9 mouse cellular contexts compared by ENCODE assay signal in the genomic region with DNA sequence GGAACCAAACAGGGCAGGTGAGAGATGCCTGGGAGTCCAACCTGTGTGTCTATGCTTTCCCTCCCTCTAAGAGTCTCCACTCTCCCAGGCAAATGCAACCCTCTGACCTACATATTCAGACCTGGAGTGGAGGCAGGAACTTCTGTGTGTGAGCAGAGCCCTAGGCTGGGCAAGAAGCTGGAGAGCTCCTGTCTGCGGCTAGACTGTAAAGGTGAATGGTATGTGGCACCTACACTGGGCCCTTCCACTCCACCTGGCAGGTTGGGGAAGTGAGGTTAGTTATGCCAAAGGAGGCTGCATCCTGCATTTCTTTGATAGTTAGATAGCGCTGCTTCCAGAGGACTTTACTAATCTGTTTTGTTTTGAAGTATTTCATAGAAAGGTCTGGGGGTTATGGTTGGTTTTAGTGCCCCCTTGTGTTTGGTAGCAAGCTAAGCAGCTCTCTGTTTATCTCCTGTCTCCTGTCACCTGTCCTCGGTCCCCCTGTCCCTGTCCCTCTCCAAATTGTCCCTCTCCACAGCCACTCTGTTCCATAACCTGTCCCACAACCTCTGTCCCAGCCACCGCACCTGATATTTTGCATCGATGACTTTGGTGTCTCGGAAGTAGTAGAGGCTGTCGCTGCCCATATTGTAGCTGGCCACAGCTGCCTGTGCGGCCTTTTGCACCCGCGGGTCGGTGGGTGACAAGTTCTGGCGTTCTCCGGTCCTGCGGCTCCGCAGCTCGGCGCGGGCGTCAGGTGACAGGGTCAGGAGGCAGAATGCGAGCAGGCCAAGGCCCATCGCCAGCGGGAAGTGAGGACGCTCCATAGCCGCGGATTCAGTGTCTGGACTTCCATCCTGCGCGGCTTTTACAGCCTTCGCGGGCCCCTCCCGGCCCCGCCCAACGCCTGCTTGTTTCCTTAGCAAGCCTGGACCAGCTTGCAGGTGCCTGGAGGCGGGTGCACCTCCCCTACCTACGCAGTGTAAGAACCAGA. TPM values are rescaled to one million over a fixed set of nuclear protein-coding genes. Genes with fewer than 3 reads are reported as not detected.
A peak's percentile ranks its signal among the peaks of the same experiment; 100 is the strongest.
DNase-seq lines count a peak whose midpoint lies in the region; ATAC-seq and TF ChIP-seq lines count a peak whose summit lies in the region.
"Had no signal": no experiment of that assay in that cellular context is flagged by ENCODE, and none has a peak within 500 bp of the region (broad histone marks: within the 10 kb centered on the region; RNA-seq: fewer than 3 reads in every experiment).

No protein-coding gene starts in this region.

- H3K27ac ChIP-seq in forebrain, postnatal 0 days (ENCODE audit: low read depth, low read length): no peak overlapping the region
- no peak overlapping the region for H3K27ac ChIP-seq in hindbrain, embryonic 16.5 days (ENCODE audit: low read depth, low read length)
- no peak overlapping the region for H3K27ac ChIP-seq in limb, embryonic 14.5 days (replicated peaks; ENCODE audit: low read depth, low read length)

- peak overlapping the region; percentile 79 for H3K4me2 ChIP-seq in forebrain, postnatal 0 days (ENCODE audit: low read depth)
- peak overlapping the region; percentile 81 for H3K4me2 ChIP-seq in hindbrain, embryonic 16.5 days (ENCODE audit: low read length)
- peak overlapping the region; percentile 47 for H3K4me2 ChIP-seq in limb, embryonic 14.5 days (replicated peaks; ENCODE audit: low read depth, low read length, severe bottlenecking)

- no peak for TF ChIP-seq POLR2A in limb, embryonic 14.5 days (IDR thresholded peaks at IDR 0.05; ENCODE audit: borderline replicate concordance, extremely low read depth, insufficient read depth, insufficient read length)

- ATAC-seq in forebrain, postnatal 0 days: peak; percentile 56; the same call in 1 of the 2 replicates
- peak; percentile 73 for ATAC-seq in hindbrain, embryonic 16.5 days
- no peak for ATAC-seq in limb, embryonic 14.5 days (ENCODE audit: low FRiP score, low read depth)

- H3K9me3 ChIP-seq in forebrain, postnatal 0 days (ENCODE audit: low read length): no peaks in the 10 kb centered on the region
- H3K9me3 ChIP-seq in hindbrain, embryonic 16.5 days (ENCODE audit: control insufficient read depth, low read length): no peaks in the 10 kb centered on the region
- H3K9me3 ChIP-seq in limb, embryonic 14.5 days (ENCODE audit: control insufficient read depth, low read length): no peaks in the 10 kb centered on the region

- peak overlapping the region; percentile 61 for H3K9ac ChIP-seq in forebrain, postnatal 0 days
- H3K9ac ChIP-seq in hindbrain, embryonic 16.5 days (ENCODE audit: low read depth, low read length): peak overlapping the region; percentile 75
- peak overlapping the region; percentile 54 for H3K9ac ChIP-seq in limb, embryonic 14.5 days (ENCODE audit: low read depth, low read length, severe bottlenecking)

- no peaks in the 10 kb centered on the region for H3K36me3 ChIP-seq in forebrain, postnatal 0 days (ENCODE audit: insufficient read depth)
- H3K36me3 ChIP-seq in hindbrain, embryonic 16.5 days (ENCODE audit: control insufficient read depth, insufficient read depth, low read length): no peaks in the 10 kb centered on the region
- no peaks in the 10 kb centered on the region for H3K36me3 ChIP-seq in limb, embryonic 14.5 days (ENCODE audit: control insufficient read depth, insufficient read depth, low read length)

- H3K4me3 ChIP-seq in forebrain, postnatal 0 days (ENCODE audit: low read depth, low read length): peak overlapping the region; percentile 40
- peak overlapping the region; percentile 42 for H3K4me3 ChIP-seq in hindbrain, embryonic 16.5 days (ENCODE audit: low read length)
- H3K4me3 ChIP-seq in limb, embryonic 14.5 days (replicated peaks; ENCODE audit: low read length): peak overlapping the region; percentile 27

- peak; percentile 33 for DNase-seq in urinary bladder, adult 2 months (ENCODE audit: low spot score)
- no peak for DNase-seq in urinary bladder, postnatal 4 days (ENCODE audit: low spot score in 2 of 2)
- peak; percentile 64 to 71 for DNase-seq in cerebellum, adult 18-20 months
- peak; percentile 56 for DNase-seq in forebrain, postnatal 0 days
- DNase-seq in limb, embryonic 14.5 days (ENCODE audit: low spot score): peak; percentile 42
- peak; percentile 21 to 28 for DNase-seq in natural killer cell, adult 2 months (ENCODE audit: low spot score in 2 of 2)
- peak; percentile 7 for DNase-seq in urinary bladder, postnatal 25 days (ENCODE audit: low spot score)

- no peaks in the 10 kb centered on the region for H3K4me1 ChIP-seq in forebrain, postnatal 0 days (ENCODE audit: insufficient read depth)
- peaks cover 8% of the 10 kb centered on the region for H3K4me1 ChIP-seq in hindbrain, embryonic 16.5 days (ENCODE audit: control insufficient read depth, insufficient read depth, low read depth, low read length)
- no peaks in the 10 kb centered on the region for H3K4me1 ChIP-seq in limb, embryonic 14.5 days (ENCODE audit: control insufficient read depth, insufficient read depth, low read length)

- H3K27me3 ChIP-seq in forebrain, postnatal 0 days (ENCODE audit: insufficient read depth, low read length): no peaks in the 10 kb centered on the region
- H3K27me3 ChIP-seq in hindbrain, embryonic 16.5 days (replicated peaks; ENCODE audit: control insufficient read depth, insufficient read depth, low read length): no peaks in the 10 kb centered on the region
- H3K27me3 ChIP-seq in limb, embryonic 14.5 days (ENCODE audit: control insufficient read depth, insufficient read depth, low read length): no peaks in the 10 kb centered on the region

- 5% methylated on average over 34 of the region's 34 CpGs for WGBS in forebrain, postnatal 0 days
- 5% methylated on average over 34 of the region's 34 CpGs for WGBS in hindbrain, embryonic 16.5 days
- 4% methylated on average over 32 of the region's 34 CpGs for WGBS in limb, embryonic 14.5 days

- TF ChIP-seq CTCF in forebrain, postnatal 0 days (IDR thresholded peaks at IDR 0.05; ENCODE audit: low read depth): peak; percentile 69

RNA-seq across cellular contexts. Expression of a gene that starts 0.6 kb away (rescaled TPM):
- polyA plus RNA-seq in urinary bladder, adult 2 months (2012; rRNA removed): 3.6 and 4.4 TPM in 2 replicates
- total RNA-seq in forebrain, postnatal 0 days (2014; rRNA removed): 0.76 and 2.4 TPM in 2 replicates
- 9.6 and 15.8 TPM in 2 replicates for polyA plus RNA-seq in forebrain, postnatal 0 days (2015; fragmentation: Nextera tagmentation; extraction: Ambion mirVana)
- 9.8 and 11.9 TPM in 2 replicates for polyA plus RNA-seq in hindbrain, embryonic 16.5 days (2015; fragmentation: Nextera tagmentation; extraction: Ambion mirVana)
- polyA plus RNA-seq in limb, embryonic 14.5 days (2012; rRNA removed): 1.6 and 3.0 TPM in 2 replicates
- polyA plus RNA-seq in limb, embryonic 14.5 days (2014; fragmentation: Nextera tagmentation; extraction: Ambion mirVana): 4.6 and 8.5 TPM in 2 replicates

RNA-seq across cellular contexts. Expression of a gene that starts 13.3 kb away (rescaled TPM):
- not detected in 2 replicates for polyA plus RNA-seq in urinary bladder, adult 2 months (2012; rRNA removed)
- total RNA-seq in forebrain, postnatal 0 days (2014; rRNA removed): not detected in 2 replicates
- polyA plus RNA-seq in forebrain, postnatal 0 days (2015; fragmentation: Nextera tagmentation; extraction: Ambion mirVana): not detected in 2 replicates
- not detected in 2 replicates for polyA plus RNA-seq in hindbrain, embryonic 16.5 days (2015; fragmentation: Nextera tagmentation; extraction: Ambion mirVana)
- polyA plus RNA-seq in limb, embryonic 14.5 days (2012; rRNA removed): not detected in 2 replicates
- polyA plus RNA-seq in limb, embryonic 14.5 days (2014; fragmentation: Nextera tagmentation; extraction: Ambion mirVana): not detected in 2 replicates
- total RNA-seq: gastrocnemius, adult 8-10 months had no signal

RNA-seq across cellular contexts. Expression of a gene that starts 17.7 kb away (rescaled TPM):
- 24.4 and 26.8 TPM in 2 replicates for polyA plus RNA-seq in urinary bladder, adult 2 months (2012; rRNA removed)
- total RNA-seq in forebrain, postnatal 0 days (2014; rRNA removed): 31.4 and 34.7 TPM in 2 replicates
- 38.4 and 45.3 TPM in 2 replicates for polyA plus RNA-seq in forebrain, postnatal 0 days (2015; fragmentation: Nextera tagmentation; extraction: Ambion mirVana)
- polyA plus RNA-seq in hindbrain, embryonic 16.5 days (2015; fragmentation: Nextera tagmentation; extraction: Ambion mirVana): 40.6 and 44.4 TPM in 2 replicates
- polyA plus RNA-seq in limb, embryonic 14.5 days (2012; rRNA removed): 39.4 and 41.8 TPM in 2 replicates
- polyA plus RNA-seq in limb, embryonic 14.5 days (2014; fragmentation: Nextera tagmentation; extraction: Ambion mirVana): 43.5 and 43.7 TPM in 2 replicates

RNA-seq across cellular contexts. Expression of a gene that starts 18.2 kb away (rescaled TPM):
- polyA plus RNA-seq in urinary bladder, adult 2 months (2012; rRNA removed): 125 and 147 TPM in 2 replicates
- 72.5 and 93.5 TPM in 2 replicates for total RNA-seq in forebrain, postnatal 0 days (2014; rRNA removed)
- 379 and 481 TPM in 2 replicates for polyA plus RNA-seq in forebrain, postnatal 0 days (2015; fragmentation: Nextera tagmentation; extraction: Ambion mirVana)
- polyA plus RNA-seq in hindbrain, embryonic 16.5 days (2015; fragmentation: Nextera tagmentation; extraction: Ambion mirVana): 315 and 333 TPM in 2 replicates
- 222 and 265 TPM in 2 replicates for polyA plus RNA-seq in limb, embryonic 14.5 days (2012; rRNA removed)
- polyA plus RNA-seq in limb, embryonic 14.5 days (2014; fragmentation: Nextera tagmentation; extraction: Ambion mirVana): 411 and 420 TPM in 2 replicates

RNA-seq across cellular contexts. Expression of a gene that starts 39.7 kb away (rescaled TPM):
- polyA plus RNA-seq in urinary bladder, adult 2 months (2012; rRNA removed): 36.7 and 51.4 TPM in 2 replicates
- total RNA-seq in forebrain, postnatal 0 days (2014; rRNA removed): 49.2 and 55.1 TPM in 2 replicates
- polyA plus RNA-seq in forebrain, postnatal 0 days (2015; fragmentation: Nextera tagmentation; extraction: Ambion mirVana): 38.8 and 53.5 TPM in 2 replicates
- 58.8 and 66.0 TPM in 2 replicates for polyA plus RNA-seq in hindbrain, embryonic 16.5 days (2015; fragmentation: Nextera tagmentation; extraction: Ambion mirVana)
- polyA plus RNA-seq in limb, embryonic 14.5 days (2012; rRNA removed): 49.7 and 66.4 TPM in 2 replicates
- polyA plus RNA-seq in limb, embryonic 14.5 days (2014; fragmentation: Nextera tagmentation; extraction: Ambion mirVana): 67.1 and 76.1 TPM in 2 replicates

Comparison
In these comparisons a context has a peak if more than half of its experiments do, and no peak if none do; other contexts are left out.
1. DNase-seq: peak in urinary bladder, adult 2 months (single experiment), cerebellum, adult 18-20 months (2 of 2), forebrain, postnatal 0 days (single experiment), limb, embryonic 14.5 days (single experiment), natural killer cell, adult 2 months (2 of 2) and urinary bladder, postnatal 25 days (single experiment); none in urinary bladder, postnatal 4 days (0 of 2).
2. Peak in every context shown above with its lines, with median percentiles within 50 percentile points of each other: H3K4me2 ChIP-seq, H3K4me3 ChIP-seq and H3K9ac ChIP-seq.